Mouse (Mus musculus) frontal cortex, adult 2 months (tissue): ENCODE data around the gene Slc12a8. TPM values are rescaled to one million over a fixed set of nuclear protein-coding genes. Genes with fewer than 3 reads are reported as not detected.

ENCODE experiments used
- DNase-seq, 2 experiments: peaks; one replicate each; pipeline ENCODE4 v3.0.0; 2022; ENCODE audit warnings: low spot score in 1 of 2; ENCODE audit errors: extremely low spot score in 1 of 2
- polyA plus RNA-seq: library from polyadenylated mRNA; depleted of rRNA; stranded (reverse); fragments of >200 nt; gene quantifications from 2 replicates; pipeline ENCODE4 v1.2.3, GENCODE M21; 2012

Gene Slc12a8
- polyA plus RNA-seq, 1 experiment = 2.0 TPM

DNA sequence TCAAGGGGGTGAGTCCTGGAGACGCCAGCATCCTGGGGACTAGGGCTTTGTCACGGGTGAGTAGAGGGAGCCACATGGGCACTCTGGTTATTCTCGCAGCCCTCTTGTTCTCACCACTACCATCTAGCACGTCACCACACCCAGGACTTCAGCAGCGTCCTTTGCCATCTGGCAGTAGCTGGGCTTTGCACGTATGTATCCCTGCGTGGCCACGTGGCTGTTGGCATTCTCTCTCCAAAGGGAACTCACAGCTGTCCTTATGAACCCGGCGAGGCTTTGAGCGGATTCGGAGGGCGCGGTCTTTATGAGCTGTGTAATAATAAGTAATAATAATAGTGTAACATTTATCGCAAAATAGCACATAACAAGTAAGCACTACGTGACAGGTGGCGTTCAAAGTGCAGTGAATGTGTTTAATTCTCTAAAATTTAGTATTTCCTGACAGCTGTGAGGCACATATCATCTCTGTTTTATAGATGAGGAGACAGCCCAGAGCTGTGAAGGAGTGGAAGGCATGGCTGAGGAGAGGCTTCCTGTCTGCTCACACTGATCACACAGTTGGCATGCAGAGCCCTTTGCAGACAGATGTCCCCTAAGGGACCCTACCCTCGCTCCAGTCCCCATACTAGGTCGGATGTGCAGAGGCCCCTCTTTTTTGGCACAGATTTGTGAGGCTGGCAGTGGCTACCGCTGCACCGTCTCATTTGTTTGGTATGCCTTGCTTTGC is 20.5 kb downstream of the Slc12a8 start:
- DNase-seq = no peak

- no peak for DNase-seq
Observed at GRCm38 (mm10) chr16:33544346-33544745, 27.2 kb downstream of the Slc12a8 start.

GRCm38 (mm10) chr16:33545530-33545929 is 28.4 kb downstream of the Slc12a8 start:
- no peak for DNase-seq

DNA sequence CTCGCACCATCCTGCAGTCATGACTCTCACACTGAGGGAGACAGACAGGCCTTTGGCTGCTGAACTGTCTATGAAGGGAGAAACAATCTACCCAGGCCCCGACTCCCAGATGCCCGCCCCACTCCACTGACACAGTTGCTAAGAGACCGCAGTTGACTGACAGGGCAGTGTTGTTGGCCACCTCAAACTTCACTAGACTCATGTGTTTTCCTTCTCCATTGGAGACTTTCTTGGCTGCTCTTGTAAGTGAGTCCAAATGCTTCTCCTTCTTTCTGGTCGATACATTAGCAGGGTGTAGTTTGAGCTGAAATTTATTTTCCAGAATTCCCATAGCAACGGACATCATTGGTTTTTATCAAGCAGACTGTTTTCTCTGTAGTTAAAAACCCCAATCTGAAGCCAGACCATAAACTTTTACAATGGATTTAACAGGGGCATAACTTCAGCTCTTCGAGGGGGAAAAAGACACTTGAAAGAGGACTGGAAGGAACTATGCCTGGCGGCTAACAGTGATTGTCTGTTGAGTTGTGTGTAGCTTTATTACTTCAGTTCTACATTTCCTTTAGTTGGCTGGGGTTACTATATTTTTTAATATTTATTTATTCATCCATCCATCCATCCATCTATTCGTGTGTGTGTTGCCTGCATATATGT is 36.7 kb downstream of the Slc12a8 start:
- DNase-seq = no peak

- no peak for DNase-seq
Observed at GRCm38 (mm10) chr16:33558121-33558520, 41.0 kb downstream of the Slc12a8 start.

DNA sequence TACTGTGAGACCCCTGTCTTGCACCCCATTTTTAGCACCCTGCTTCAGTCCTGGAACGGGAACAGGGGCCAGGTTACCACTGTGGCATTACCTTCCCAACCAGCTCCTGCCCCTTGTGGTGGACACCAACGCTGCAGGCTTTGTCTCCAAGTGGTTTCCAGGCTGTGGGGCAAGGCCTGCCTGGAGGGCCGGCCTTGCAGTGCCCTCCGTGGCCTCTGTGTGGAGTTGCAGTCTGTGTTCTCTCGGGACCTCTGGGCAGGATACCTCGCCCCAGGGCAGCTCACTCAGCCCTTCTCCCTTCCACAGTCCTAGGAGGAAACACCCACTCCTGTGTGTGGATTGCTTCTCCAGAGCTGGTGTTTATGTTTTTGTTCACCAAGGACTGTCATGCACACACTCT is 43.2 kb downstream of the Slc12a8 start:
- peak; percentile 38 to 67 for DNase-seq

DNA sequence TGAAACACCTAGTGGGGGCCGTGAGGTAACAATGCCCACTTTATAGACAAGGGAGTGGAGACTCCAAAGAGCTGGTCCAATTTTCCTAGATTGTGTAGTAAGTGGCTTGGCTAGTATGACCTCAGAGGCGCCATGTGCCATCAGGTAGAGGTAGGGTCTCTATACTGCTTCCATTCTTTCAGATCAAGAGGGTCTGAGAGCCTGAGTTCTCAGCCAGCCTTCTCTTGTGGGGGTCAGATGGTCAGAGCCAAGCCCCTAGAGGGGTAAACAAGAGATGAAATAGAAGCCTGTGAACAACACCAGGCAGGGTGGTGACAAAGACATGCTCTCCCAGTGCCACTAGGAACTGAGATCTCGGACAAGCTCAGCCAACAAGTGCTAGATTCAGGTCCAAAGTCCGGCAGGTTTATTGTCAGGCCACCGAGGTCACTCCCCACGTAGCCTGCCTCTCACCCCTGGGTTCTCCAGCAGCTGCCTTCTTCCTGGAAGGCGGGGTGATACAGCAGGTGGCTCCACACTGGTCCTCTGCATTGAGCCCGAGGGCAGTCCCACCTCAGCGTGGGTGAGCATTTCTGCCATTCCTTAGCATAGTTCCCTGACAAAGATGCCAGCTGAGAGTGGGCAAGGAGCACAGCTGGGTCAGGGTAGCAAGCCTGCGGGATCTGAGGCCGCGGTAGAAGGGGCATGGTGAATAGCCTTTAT is 44.3 kb downstream of the Slc12a8 start:
- DNase-seq = no peak

DNA sequence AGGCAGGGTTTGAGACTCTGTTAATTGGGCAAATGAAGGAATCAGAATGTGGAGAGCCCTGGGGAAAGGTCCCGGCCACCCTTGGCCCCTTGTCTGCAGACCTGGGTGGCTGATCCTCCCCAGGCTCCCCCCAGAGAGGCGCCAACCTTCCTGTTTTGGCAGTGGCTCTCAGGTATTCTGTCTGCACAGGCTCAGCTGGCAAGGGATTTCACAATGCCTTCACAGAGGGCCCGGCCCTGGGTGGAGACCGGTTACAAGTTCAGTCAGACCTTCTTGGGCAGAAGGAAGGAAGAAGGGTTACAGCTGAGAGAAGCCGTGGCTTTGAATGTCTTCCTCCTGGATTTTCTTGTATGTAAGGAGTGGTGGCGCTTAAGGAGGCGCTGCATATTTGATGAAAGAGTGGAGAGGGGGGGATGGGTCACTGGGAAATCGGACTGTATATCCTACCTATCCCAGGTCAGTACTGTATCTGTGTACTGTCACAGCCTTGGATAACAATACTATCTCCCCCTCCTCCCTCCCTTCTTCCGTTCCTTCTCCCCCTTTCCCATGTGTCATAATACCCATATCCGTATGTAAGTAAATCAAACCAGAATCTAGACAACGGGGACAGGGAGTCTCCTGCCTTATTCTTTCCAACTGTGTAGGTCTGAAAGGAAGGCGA is 45.9 kb downstream of the Slc12a8 start:
- DNase-seq = no peak

GRCm38 (mm10) chr16:33563538-33564013 is 46.4 kb downstream of the Slc12a8 start:
- DNase-seq = no peak

- DNase-seq = no peak
Observed at GRCm38 (mm10) chr16:33566467-33566866, 49.3 kb downstream of the Slc12a8 start.

DNA sequence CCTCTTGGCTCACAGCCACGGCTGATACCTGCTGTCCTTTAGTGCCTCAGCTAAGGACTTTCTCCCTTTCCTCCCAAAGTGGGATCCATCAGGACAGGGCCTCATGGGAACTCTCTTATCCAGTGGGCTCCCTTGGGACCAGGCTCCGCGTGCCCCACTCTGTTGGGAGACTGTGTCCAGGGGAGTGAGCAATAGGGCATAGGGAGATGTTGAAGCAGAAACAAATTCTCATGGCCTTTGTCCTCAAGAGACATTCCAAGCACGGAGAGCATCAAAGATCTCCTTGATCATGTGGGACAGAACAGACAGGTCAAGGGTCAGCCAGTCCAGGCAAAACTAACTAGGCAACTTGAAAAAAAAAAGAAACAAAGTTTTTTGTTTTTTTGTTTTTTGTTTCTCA is 50.6 kb downstream of the Slc12a8 start:
- no peak for DNase-seq

DNA sequence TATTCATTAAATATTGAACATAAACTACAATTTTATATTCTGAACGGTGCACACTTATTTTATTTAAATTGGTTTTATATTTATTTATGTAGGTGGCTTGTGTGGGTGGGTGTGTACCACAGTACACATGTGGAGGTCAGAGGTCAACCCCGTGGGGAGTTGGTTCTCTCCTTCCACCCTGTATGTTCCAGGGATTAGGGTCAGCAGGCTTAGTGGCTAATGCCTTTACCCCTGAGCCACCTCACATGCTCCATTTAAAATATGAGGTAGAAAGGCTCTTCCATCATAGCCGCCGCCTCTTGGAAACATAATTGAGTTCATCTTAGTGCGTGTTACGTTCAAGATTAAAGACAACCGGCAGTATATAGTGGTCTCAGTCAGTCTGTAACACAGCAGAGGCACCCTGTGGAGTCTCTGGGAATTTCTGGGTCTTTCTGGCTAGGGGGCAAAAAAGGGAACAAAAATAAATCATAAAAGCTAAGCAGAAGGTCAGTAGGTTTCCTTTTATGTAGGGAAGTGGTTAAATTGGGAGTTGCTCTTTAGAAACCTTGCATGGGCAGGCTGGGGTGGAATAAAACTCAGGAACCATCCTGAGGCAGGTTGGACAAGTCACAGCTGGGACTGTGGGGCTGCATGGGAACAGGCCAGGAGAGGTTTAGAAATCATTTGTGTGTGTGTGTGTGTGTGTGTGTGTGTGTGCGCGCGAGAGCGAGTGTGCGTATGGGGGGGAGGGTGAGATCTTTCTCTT is 51.3 kb downstream of the Slc12a8 start:
- DNase-seq = no peak

GRCm38 (mm10) chr16:33572646-33573045 is 55.5 kb downstream of the Slc12a8 start:
- no peak for DNase-seq

DNA sequence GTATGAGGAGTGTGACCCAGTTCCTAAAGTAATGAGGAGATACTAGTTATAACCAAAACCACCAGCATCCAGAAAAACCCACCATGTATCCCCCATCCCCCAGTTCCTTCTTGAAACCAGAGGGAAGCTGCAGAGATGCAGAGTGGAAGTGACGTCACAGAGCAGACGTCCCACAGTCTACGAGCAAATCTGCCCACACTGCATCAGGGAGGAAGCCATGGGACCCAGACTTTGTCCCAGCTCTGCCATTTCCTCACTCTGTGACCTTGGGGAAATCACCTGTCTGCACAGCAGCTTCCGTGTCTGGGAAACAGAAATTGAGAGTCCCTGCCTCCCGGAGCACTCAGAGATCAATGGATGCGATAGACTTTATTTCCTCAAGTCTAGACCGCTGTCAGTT is 56.6 kb downstream of the Slc12a8 start:
- DNase-seq = no peak

DNA sequence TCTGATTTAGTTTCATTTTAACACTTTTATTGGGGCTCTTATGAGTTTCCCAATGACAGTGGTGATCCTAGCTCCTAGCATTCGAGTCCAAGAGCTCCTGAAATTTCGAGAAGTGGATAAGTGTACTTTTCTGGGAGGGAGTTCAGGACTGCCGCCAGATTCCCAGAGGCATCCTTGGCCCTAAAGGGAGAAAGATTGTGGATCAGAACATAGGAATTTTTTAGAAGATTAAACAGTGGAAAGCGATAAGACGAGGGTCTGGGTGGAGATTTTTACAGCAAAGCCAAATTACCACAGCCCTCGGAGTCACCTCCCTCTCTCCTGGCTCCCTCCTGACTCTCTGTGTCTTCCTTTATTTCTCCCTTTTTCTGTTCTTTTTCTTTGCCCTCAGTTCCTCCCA is 58.6 kb downstream of the Slc12a8 start:
- no peak for DNase-seq

- DNase-seq = no peak
Observed at GRCm38 (mm10) chr16:33576271-33577189, 59.4 kb downstream of the Slc12a8 start.

GRCm38 (mm10) chr16:33578462-33578861 is 61.3 kb downstream of the Slc12a8 start:
- DNase-seq = no peak

DNA sequence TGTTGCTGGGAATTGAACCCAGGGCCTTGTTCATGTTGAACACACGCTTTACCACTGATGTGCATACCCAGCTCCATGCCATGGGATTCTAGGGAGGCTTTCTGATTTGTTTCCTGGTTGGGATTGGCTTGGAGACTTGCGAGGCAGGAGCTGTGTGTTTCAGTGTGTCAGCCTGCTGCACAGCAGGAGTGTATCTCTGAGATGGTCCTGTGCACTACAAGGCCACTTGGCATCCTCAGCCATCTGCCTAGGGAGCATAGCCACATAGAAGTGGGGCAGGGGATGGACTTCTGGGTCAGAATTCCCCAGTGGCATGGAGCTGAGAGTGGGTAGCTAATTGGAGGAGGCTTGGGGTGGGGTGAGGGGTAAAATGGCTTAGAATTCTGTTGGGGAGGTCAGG is 63.2 kb downstream of the Slc12a8 start:
- DNase-seq = no peak

- DNase-seq = no peak
Observed at GRCm38 (mm10) chr16:33580736-33581241, 63.7 kb downstream of the Slc12a8 start.
